Mouse (Mus musculus) kidney, postnatal 4 days (tissue): ENCODE measurements at regions not wholly inside any gene's neighbourhood (a gene's known extent, or its start where the extent isn't known, plus 50 kb on each side); places are given as distances from the start of the nearest gene placed in this dataset.

ENCODE experiments used
- DNase-seq, 2 experiments: peaks; one replicate each; pipeline ENCODE4 v3.0.0; 2021; ENCODE audit warnings: mixed read lengths in 2 of 2

DNA sequence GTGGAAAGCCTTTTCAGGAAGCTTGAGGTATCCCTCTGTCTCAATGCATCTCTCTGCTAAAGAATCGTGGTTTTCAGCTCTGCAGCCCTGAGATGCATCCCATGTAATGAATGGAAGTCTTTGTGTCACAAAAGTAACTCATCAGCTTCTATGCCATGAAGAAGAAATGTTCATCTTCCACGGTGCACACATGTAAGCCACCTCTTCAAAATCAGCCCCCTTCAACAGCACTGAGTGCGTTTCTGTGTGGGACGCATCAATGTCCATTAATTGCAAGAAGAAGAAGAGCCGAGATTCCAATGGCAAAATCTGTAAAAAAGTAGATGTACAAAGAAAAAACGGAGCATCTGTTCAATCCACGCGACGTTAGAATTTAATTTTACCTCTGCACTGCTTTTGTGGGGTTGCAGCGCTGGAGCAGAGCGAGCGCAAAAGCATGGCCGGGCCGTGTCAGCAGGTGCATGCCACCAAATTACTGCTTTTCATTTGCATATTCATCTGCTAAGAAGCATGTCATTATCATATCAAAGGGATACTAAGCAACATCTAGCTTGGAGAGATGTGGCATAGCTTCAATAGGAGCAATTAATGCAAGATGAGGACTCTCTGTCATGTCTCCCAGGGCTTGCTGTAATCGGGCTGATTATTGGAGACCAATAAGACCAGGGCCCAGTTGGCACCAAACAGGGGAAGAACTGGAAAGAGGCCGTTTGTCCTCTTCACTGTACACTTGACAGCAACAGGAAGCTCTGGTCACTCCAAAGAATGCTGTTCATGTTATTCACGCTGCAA lies 185.0 kb upstream of the Sox2 start:
- no peak for DNase-seq

- DNase-seq = no peak
Observed at GRCm38 (mm10) chr3:34458766-34459165, 191.4 kb upstream of the Sox2 start.

GRCm38 (mm10) chr3:34457821-34458220 lies 192.4 kb upstream of the Sox2 start:
- DNase-seq = no peak

GRCm38 (mm10) chr3:34456488-34457433 lies 193.4 kb upstream of the Sox2 start:
- DNase-seq = peak in 1 of 2 experiments; percentile 6

GRCm38 (mm10) chr3:34454026-34454624 lies 196.1 kb upstream of the Sox2 start:
- DNase-seq = no peak

DNA sequence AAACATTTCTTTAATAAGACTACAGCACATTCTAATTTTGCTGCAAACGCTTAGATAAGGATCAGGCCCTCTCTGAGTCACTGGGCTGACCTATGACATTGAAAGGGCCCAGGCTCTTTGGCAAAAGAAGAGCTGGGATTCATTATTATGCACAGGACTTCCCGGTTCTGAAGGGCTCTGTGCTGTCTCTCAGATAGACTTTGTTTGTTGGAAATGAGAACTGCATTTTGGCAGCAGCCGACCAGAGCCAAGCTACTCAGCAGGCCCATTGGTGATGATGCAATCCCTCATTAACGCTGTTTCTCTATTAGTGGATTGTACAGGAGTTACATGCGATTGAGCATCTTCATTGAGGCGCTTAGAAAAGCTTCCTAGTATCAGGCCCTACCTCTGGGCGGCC lies 204.9 kb upstream of the Sox2 start:
- no peak for DNase-seq

GRCm38 (mm10) chr3:34444802-34445201 lies 205.4 kb upstream of the Sox2 start:
- no peak for DNase-seq

DNA sequence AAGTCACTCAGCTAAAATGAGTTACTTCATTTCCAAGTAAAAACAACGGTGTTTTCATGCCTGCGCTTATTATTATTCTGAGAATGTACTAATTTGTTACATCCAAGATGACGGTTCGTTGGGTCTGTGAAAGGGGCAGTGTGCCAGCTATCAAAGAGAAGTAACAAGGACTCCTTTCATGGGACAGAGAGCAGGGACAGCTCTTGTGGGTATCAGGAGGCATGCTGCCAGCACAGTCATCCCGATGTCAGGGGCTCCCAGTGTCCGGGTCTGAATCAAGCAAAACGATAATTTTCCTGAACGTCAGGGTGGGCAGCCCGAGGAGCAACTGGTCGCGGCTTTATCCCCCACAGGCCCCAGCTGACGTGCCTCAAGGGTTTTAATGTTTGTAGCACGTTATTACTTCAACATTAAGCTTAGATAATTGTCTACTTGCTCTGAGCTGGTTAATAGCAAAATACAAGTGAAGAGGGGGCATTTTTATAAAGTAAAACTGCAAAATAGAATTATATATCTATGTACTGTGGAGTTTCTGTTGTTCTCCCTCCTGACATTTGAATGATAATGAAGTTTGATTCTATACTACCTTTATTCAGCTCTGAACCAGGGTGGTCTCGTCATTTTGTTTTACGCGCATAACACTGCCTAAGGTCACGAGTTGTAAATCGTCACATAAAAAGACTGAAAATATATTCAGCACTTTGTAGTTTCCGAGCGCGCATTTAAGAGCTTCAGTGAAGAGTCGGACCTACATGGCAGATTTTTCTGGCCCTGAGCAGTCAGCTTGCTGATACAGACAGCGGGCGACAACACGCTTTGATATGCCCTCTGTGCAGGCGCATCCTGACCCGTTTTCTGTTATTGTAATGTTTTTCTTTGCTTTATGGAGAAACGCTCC lies 206.2 kb upstream of the Sox2 start:
- peak in 1 of 2 experiments; percentile 5 for DNase-seq

- no peak for DNase-seq
Observed at GRCm38 (mm10) chr3:34443307-34443706, 206.9 kb upstream of the Sox2 start.

GRCm38 (mm10) chr3:34441792-34442191 lies 208.4 kb upstream of the Sox2 start:
- DNase-seq = no peak

DNA sequence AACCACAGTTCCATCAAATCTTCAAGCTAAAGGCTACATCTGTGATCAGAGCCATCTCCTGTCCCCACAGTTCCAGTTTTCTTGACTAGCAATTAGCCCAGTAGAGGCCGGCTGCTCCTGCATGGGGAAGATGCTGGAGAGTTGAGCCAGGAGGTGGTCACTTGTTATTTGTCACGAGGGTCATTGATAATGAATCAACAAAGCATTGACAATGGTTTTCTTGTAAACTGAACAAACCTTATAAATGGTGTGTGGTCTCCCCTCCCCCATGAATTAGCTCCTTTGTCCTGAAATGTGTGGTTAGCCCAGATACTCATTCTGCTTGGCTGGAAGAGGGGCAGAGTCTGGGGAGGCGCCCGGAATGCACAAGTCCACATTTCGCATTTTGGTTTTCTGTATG lies 208.9 kb upstream of the Sox2 start:
- DNase-seq = no peak

- DNase-seq = no peak
Observed at GRCm38 (mm10) chr3:34434901-34435300, 215.3 kb upstream of the Sox2 start.

GRCm38 (mm10) chr3:34427967-34428366 lies 222.2 kb upstream of the Sox2 start:
- DNase-seq = no peak

DNA sequence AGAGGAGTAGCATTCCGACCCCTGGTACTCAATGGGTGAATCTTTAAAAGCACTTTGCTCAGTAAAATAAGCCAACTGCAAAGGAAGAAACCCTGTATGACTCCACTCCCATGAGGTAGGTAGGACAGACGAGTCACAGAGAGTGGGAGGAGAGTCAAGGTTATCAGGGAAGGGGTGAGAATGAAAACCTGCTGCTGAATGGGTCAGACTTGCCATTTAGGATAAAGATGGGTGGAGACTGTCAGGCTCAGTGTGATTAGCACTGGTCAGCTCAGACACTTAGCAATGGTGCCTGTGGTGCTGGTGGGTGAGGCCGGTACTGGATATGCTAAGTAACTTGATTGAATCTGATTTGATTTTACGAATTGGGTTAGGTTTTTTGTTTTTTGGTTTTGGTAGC lies 222.7 kb upstream of the Sox2 start:
- no peak for DNase-seq

DNA sequence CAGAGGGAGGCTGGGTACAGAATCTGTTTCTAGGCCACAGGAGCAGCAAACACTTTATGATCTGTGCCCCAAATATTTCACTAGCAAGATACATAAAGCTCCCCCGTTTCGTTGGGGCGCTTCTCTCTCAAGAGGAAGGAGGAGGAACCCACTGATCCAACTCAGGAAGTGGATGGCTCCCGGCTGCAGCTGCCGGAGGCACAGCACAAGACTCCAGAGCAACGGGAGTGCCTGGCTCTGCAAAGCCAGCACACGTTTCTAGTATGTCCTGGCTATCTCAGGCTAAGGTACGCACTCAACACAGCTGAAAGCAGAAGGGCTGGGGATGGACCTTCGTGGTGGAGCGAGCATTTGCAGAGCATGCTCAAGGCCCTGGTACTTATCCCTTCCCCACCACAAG lies 223.2 kb upstream of the Sox2 start:
- no peak for DNase-seq

- DNase-seq = no peak
Observed at GRCm38 (mm10) chr3:34411915-34412306, 238.3 kb upstream of the Sox2 start.

DNA sequence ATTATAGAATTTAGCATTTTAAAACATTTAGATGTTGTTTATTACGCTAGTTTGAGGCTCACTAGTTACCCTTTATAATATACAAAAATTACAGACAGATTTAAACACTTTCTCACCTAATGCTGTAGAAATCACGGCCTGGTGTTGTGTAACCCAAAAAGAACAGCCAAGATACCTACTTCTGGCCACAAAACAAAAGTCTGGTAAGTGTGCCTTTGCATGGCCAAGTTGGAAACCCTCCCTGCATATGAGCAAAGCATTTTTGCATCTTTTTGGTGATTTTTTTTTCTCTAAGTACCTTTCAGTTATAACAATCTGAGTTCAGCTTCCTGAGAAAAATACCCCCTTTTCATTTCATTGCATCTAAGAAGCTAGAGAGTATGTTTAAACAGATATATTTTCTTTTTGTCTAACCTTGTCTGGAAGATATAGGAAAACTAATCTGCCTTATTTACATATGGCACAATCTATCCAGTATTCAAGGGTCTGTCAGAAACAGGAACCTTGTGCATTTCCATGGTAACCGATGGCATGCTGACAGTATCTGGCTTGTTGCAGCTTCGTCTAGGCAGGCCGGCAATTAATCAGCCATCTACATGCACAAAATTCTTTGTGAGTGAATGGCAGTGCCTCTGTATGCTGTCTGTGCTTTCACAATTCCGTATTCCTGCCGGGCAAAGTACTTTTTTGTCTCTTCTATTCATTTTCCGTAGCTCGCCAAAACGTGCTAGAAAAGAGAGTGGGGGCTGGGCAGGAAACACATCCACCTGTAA lies 238.9 kb upstream of the Sox2 start:
- no peak for DNase-seq

DNA sequence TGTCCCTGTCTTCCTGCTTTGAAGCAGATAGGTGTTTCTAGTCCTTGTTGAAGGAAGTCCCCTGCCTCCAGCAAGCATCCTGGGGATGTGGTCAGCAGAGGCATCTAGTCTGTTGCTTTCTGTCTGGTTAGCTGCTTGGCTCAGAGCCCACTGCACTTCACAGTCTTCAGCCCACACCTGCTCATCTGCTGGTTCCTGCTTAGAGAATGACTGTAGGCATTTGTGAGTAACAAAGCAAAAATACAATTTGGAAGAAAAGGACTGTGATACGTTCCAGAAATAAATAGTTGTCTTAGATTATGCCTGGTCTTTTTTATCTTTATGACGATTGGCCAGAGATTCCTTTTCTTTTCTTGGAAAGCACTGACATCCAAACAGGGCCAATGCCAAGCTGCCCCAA lies 246.6 kb upstream of the Sox2 start:
- DNase-seq = no peak

- DNase-seq = no peak
Observed at GRCm38 (mm10) chr3:34391275-34391674, 258.9 kb upstream of the Sox2 start.

DNA sequence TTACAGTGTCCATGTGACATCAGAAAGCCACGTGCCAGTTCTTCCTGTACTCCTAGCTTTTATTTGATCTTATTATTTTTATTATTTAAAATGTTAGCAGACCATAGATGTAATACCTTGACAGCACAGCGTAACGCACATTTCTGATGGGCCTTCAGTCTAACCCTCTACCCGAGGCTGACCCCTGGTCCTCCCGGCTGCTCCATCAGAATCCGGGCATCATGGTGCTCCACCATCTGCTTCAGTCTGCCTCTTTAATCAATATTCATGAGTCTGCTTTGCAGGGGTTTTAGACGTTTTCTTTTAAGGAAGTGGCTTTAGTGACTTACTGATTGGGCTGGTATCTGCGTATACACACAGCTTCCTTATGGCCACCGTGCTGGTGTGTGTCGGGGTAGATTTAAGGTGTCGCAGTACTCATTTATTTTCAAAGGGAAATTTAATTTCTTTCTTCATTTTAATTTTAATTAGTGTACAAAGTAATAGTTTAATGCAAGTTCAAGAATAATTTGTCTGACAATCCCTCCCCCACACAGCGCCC lies 265.2 kb upstream of the Sox2 start:
- no peak for DNase-seq

- DNase-seq = no peak
Observed at GRCm38 (mm10) chr3:34377913-34378312, 272.3 kb upstream of the Sox2 start.
